Mouse (Mus musculus): ENCODE measurements around the gene Igf1r. TPM values are rescaled to one million over a fixed set of nuclear protein-coding genes. Genes with fewer than 3 reads are reported as not detected.

Igf1r gene
- polyA plus RNA-seq, 1 experiment from 2014 or later: 21.0 TPM

- H3K9ac ChIP-seq: no peak overlapping the region
- 64% methylated on average over 13 of the region's 13 CpGs for WGBS
- no peak overlapping the region for H3K4me2 ChIP-seq (replicated peaks)
- peaks cover 32% of the 10 kb centered on the region for H3K4me1 ChIP-seq (replicated peaks; ENCODE audit: control insufficient read depth, insufficient read depth, low read length)
- ATAC-seq (ENCODE audit: low FRiP score) (no peak), DNase-seq (ENCODE audit: low spot score) (no peak)
- H3K4me3 ChIP-seq (replicated peaks; ENCODE audit: low read length): no peak overlapping the region
- H3K36me3 ChIP-seq (replicated peaks; ENCODE audit: control insufficient read depth, insufficient read depth): no peaks in the 10 kb centered on the region
- no peaks in the 10 kb centered on the region for H3K9me3 ChIP-seq (ENCODE audit: control insufficient read depth, low read length)
- no peak overlapping the region for H3K27ac ChIP-seq
- H3K27me3 ChIP-seq (ENCODE audit: control insufficient read depth, insufficient read depth, low read length): no peaks in the 10 kb centered on the region
Measured at GRCm38 (mm10) chr7:68130950-68131580, 178.4 kb downstream of the Igf1r start.

DNA sequence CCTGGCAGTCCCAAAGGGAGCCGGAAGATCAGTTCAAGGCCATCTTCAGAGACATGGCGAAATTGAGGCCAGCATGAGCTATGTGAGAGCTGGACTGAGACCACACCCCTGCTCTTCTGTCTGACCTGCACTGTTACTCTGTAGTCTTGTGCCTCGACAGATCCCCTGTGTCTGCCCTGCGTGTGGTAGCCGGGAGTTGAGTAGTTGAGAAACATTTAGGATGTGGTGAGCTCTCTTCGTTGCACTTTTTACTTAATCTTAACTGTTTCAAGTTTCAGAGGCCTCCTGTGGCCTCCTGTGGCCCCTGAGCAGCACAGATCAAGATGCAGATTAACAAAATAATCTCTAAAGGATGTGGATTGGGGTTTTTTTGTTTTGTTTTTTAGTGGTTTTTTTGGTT lies 181.1 kb downstream of the Igf1r start:
- H3K9me3 ChIP-seq (ENCODE audit: control insufficient read depth, low read length): no peaks in the 10 kb centered on the region
- 46% methylated on average over 6 of the region's 6 CpGs for WGBS
- H3K9ac ChIP-seq: no peak overlapping the region
- no peak overlapping the region for H3K27ac ChIP-seq
- DNase-seq (ENCODE audit: low spot score) (no peak), ATAC-seq (ENCODE audit: low FRiP score) (no peak)
- peaks cover 18% of the 10 kb centered on the region for H3K4me1 ChIP-seq (replicated peaks; ENCODE audit: control insufficient read depth, insufficient read depth, low read length)
- H3K36me3 ChIP-seq (replicated peaks; ENCODE audit: control insufficient read depth, insufficient read depth): no peaks in the 10 kb centered on the region
- no peak overlapping the region for H3K4me3 ChIP-seq (replicated peaks; ENCODE audit: low read length)
- no peaks in the 10 kb centered on the region for H3K27me3 ChIP-seq (ENCODE audit: control insufficient read depth, insufficient read depth, low read length)
- no peak overlapping the region for H3K4me2 ChIP-seq (replicated peaks)

GRCm38 (mm10) chr7:68134948-68135347 lies 182.3 kb downstream of the Igf1r start:
- ATAC-seq (ENCODE audit: low FRiP score) (no peak), DNase-seq (ENCODE audit: low spot score) (no peak)
- 92% methylated on average over 16 of the region's 16 CpGs for WGBS
- H3K36me3 ChIP-seq (replicated peaks; ENCODE audit: control insufficient read depth, insufficient read depth): no peaks in the 10 kb centered on the region
- peaks cover 18% of the 10 kb centered on the region for H3K4me1 ChIP-seq (replicated peaks; ENCODE audit: control insufficient read depth, insufficient read depth, low read length)
- H3K9me3 ChIP-seq (ENCODE audit: control insufficient read depth, low read length): no peaks in the 10 kb centered on the region
- H3K9ac ChIP-seq: no peak overlapping the region
- H3K27ac ChIP-seq: no peak overlapping the region
- H3K4me3 ChIP-seq (replicated peaks; ENCODE audit: low read length): no peak overlapping the region
- H3K4me2 ChIP-seq (replicated peaks): no peak overlapping the region
- H3K27me3 ChIP-seq (ENCODE audit: control insufficient read depth, insufficient read depth, low read length): no peaks in the 10 kb centered on the region

- 74% methylated on average over 10 of the region's 10 CpGs for WGBS
- Histone ChIP-seq H3K36me3 (replicated peaks; ENCODE audit: control insufficient read depth, insufficient read depth) (no peaks in the 10 kb centered on the region), H3K4me2 (replicated peaks) (no peak overlapping the region), H3K27me3 (ENCODE audit: control insufficient read depth, insufficient read depth, low read length) (no peaks in the 10 kb centered on the region), H3K9ac (no peak overlapping the region), H3K9me3 (ENCODE audit: control insufficient read depth, low read length) (no peaks in the 10 kb centered on the region), H3K4me3 (replicated peaks; ENCODE audit: low read length) (no peak overlapping the region), H3K4me1 (replicated peaks; ENCODE audit: control insufficient read depth, insufficient read depth, low read length) (peaks cover 7% of the 10 kb centered on the region), H3K27ac (no peak overlapping the region)
- DNase-seq (ENCODE audit: low spot score) (no peak), ATAC-seq (ENCODE audit: low FRiP score) (no peak)
Measured at GRCm38 (mm10) chr7:68136056-68136455, 183.4 kb downstream of the Igf1r start.

DNA sequence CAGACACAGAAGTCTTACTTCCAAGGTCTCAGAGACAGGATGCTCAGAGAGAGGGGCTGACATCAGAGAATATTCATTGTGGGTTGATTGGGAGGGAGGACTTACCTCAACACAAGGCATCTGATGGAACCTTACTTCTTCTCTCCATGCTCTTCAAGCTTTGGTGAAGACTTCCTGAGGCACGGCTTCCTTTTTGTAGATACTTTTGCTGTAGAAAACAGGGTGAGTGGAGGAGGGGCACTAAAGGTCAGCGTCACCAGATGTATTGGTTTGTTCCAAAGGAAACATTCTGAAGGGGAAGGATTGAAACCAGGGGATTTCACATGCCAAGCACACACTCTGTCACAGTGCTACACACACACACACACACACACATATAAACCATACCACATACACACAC lies 186.8 kb downstream of the Igf1r start:
- Histone ChIP-seq H3K9ac (no peak overlapping the region), H3K4me3 (replicated peaks; ENCODE audit: low read length) (no peak overlapping the region), H3K27me3 (ENCODE audit: control insufficient read depth, insufficient read depth, low read length) (no peaks in the 10 kb centered on the region), H3K9me3 (ENCODE audit: control insufficient read depth, low read length) (no peaks in the 10 kb centered on the region), H3K4me1 (replicated peaks; ENCODE audit: control insufficient read depth, insufficient read depth, low read length) (no peaks in the 10 kb centered on the region), H3K27ac (no peak overlapping the region), H3K4me2 (replicated peaks) (no peak overlapping the region), H3K36me3 (replicated peaks; ENCODE audit: control insufficient read depth, insufficient read depth) (no peaks in the 10 kb centered on the region)
- DNase-seq (ENCODE audit: low spot score): no peak
- 79% methylated on average over 2 of the region's 2 CpGs for WGBS
- ATAC-seq (ENCODE audit: low FRiP score): no peak

DNA sequence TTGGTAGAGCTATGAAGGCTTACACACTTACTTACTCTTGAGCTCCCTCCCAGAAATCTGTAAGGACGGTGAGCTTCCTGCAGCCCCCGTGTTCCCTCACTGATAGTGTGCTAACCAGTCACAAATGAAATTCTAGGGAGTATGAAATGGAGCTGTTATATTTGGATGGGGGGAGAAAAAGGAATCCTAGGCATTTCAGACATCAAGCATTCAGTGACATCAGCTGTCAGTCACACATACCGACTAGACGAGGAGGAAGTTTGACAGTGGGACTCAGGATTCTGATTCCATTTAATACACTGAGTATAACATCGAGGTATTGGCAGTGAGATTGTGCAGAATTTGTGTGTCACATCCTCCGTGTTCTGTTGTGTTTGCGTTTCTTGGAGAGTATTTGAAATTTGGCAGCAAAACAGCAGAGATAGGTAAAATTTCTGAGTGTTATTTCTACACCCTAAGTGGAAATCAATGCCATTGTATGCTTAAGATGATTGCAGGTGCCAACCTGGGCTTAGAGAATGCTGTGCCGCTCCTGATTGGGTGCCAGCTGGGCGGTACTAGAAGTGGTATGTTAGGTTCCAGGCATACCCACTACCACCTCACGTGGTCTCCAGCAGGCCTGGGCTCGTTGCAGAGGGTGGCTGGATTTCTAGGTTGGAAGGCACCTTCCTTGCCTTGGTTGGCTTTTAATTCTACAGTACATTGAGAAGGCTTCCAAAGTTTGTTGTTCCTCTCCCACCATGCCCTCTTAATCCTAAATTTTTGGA lies 187.6 kb downstream of the Igf1r start:
- Histone ChIP-seq H3K9ac (no peak overlapping the region), H3K4me3 (replicated peaks; ENCODE audit: low read length) (no peak overlapping the region), H3K27ac (no peak overlapping the region), H3K9me3 (ENCODE audit: control insufficient read depth, low read length) (no peaks in the 10 kb centered on the region), H3K36me3 (replicated peaks; ENCODE audit: control insufficient read depth, insufficient read depth) (no peaks in the 10 kb centered on the region), H3K4me1 (replicated peaks; ENCODE audit: control insufficient read depth, insufficient read depth, low read length) (no peaks in the 10 kb centered on the region), H3K27me3 (ENCODE audit: control insufficient read depth, insufficient read depth, low read length) (no peaks in the 10 kb centered on the region), H3K4me2 (replicated peaks) (no peak overlapping the region)
- ATAC-seq (ENCODE audit: low FRiP score): no peak
- WGBS: 86% methylated on average over 11 of the region's 11 CpGs
- no peak for DNase-seq (ENCODE audit: low spot score)

DNA sequence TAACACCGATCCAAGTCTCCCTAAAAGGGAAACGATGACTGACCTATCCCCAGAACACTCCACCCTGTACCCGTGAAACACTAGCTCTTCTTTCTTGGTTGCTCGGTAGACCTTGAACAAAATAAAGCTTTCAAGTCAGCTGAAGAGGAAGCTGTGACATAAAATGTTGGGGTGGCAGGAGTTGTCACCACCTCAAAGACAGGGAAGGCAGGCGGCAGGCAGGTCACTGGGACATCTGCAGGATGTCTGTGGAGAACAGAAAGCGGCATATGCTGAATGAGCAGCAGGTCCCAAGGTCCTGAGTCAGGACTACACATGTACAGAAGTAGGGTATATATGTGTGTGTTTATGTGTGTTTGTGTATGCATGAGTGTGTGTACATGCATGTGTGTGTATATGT lies 191.6 kb downstream of the Igf1r start:
- no peak for DNase-seq (ENCODE audit: low spot score)
- Histone ChIP-seq H3K27ac (no peak overlapping the region), H3K27me3 (ENCODE audit: control insufficient read depth, insufficient read depth, low read length) (no peaks in the 10 kb centered on the region), H3K4me2 (replicated peaks) (no peak overlapping the region), H3K4me1 (replicated peaks; ENCODE audit: control insufficient read depth, insufficient read depth, low read length) (peaks cover 12% of the 10 kb centered on the region), H3K9ac (no peak overlapping the region), H3K4me3 (replicated peaks; ENCODE audit: low read length) (no peak overlapping the region), H3K36me3 (replicated peaks; ENCODE audit: control insufficient read depth, insufficient read depth) (no peaks in the 10 kb centered on the region), H3K9me3 (ENCODE audit: control insufficient read depth, low read length) (no peaks in the 10 kb centered on the region)
- WGBS: 70% methylated on average over 6 of the region's 6 CpGs
- ATAC-seq (ENCODE audit: low FRiP score): no peak

DNA sequence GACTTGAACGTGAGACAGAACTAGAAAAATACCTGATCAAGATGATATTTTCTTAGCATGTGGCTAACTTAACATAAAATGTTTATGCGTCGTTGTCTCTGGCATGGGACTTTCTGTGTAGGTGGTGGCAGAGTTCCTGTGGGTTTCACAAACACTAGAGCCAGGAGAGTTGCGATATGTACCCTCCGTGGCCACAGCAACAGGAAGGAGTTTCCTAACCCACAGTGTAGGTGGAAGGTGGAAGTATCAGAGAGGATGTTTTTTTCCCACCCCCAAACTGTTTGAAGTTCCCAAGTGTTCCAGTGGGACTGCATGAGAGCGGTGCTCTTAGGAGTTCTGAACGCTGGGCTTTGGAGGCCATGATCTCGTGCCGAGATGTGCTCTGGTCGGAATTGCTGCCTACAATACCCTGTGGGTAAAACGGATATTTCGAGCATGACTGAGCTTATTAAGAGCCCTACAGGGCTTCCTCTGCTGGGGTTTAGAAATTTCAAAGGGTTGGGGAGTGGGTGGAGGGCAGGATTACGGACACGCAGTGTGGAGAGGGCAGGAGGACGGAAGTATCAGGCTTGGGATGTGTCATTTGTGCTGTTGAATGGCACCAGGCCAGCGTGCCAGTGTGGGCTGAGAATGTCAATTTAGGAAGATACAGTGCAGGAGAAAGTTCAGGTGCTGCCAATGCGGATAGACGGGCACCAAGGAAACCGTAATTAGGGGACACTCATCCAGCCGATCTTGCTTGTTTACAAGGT lies 195.8 kb downstream of the Igf1r start:
- Histone ChIP-seq H3K36me3 (replicated peaks; ENCODE audit: control insufficient read depth, insufficient read depth) (no peaks in the 10 kb centered on the region), H3K9me3 (ENCODE audit: control insufficient read depth, low read length) (no peaks in the 10 kb centered on the region), H3K4me3 (replicated peaks; ENCODE audit: low read length) (no peak overlapping the region), H3K4me2 (replicated peaks) (no peak overlapping the region), H3K4me1 (replicated peaks; ENCODE audit: control insufficient read depth, insufficient read depth, low read length) (peaks cover 16% of the 10 kb centered on the region), H3K27me3 (ENCODE audit: control insufficient read depth, insufficient read depth, low read length) (no peaks in the 10 kb centered on the region), H3K9ac (no peak overlapping the region), H3K27ac (no peak overlapping the region)
- ATAC-seq (ENCODE audit: low FRiP score): peak; percentile 43; the same call in 1 of the 2 replicates
- no peak for DNase-seq (ENCODE audit: low spot score)
- WGBS: 37% methylated on average over 20 of the region's 20 CpGs

DNA sequence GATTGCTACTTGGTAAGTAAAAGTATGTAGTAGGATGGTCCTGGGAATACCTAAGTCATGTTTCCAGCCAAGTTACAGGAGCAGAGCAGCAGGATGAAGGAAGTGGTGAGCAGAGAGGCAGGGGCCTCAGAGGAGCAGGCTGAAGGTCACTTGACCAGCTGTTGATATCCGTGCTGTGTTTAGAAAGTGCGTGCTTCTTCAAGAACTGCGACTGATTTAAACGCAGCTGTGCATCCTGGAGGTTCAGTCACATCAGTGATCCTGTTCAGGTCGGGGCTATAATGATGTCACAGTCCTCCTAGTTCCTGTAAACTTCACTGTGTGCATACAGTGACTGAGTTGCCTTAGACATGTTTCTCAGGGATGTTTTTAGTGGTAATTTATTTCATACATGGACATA lies 199.3 kb downstream of the Igf1r start:
- Histone ChIP-seq H3K27me3 (ENCODE audit: control insufficient read depth, insufficient read depth, low read length) (no peaks in the 10 kb centered on the region), H3K4me3 (replicated peaks; ENCODE audit: low read length) (no peak overlapping the region), H3K27ac (no peak overlapping the region), H3K4me2 (replicated peaks) (no peak overlapping the region), H3K9ac (no peak overlapping the region), H3K4me1 (replicated peaks; ENCODE audit: control insufficient read depth, insufficient read depth, low read length) (peaks cover 41% of the 10 kb centered on the region), H3K9me3 (ENCODE audit: control insufficient read depth, low read length) (no peaks in the 10 kb centered on the region), H3K36me3 (replicated peaks; ENCODE audit: control insufficient read depth, insufficient read depth) (no peaks in the 10 kb centered on the region)
- 58% methylated on average over 5 of the region's 5 CpGs for WGBS
- DNase-seq (ENCODE audit: low spot score) (no peak), ATAC-seq (ENCODE audit: low FRiP score) (no peak)
